ENCODE assay signal across 11 mouse cellular contexts in genomic region chr9:102544116-102544772, GRCm38 (mm10). TPM values are rescaled to one million over a fixed set of nuclear protein-coding genes. Genes with fewer than 3 reads are reported as not detected.
DNase-seq lines count a peak whose midpoint lies in the region; ATAC-seq and TF ChIP-seq lines count a peak whose summit lies in the region.
"Had no signal": no experiment of that assay in that cellular context is flagged by ENCODE, and none has a peak within 500 bp of the region (broad histone marks: within the 10 kb centered on the region; RNA-seq: fewer than 3 reads in every experiment).

No protein-coding gene starts in this region.

- no peak for DNase-seq in kidney, adult 11 months
- DNase-seq in cerebellum, postnatal 25 days = peak; percentile 20 to 46
- DNase-seq in heart, postnatal 4 days = peak; percentile 9
- DNase-seq in urinary bladder, postnatal 36 days (ENCODE audit: low spot score in 2 of 2) = no peak
- DNase-seq in adrenal gland, postnatal 4 days (ENCODE audit: low spot score in 2 of 2) = no peak
- DNase-seq in thymus, adult 2 months = no peak

- no peaks in the 10 kb centered on the region for H3K9me3 ChIP-seq in kidney, embryonic 14.5 days (ENCODE audit: control insufficient read depth, low read length)
- no peaks in the 10 kb centered on the region for H3K9me3 ChIP-seq in midbrain, embryonic 15.5 days

- no peaks in the 10 kb centered on the region for H3K36me3 ChIP-seq in kidney, embryonic 14.5 days (ENCODE audit: control insufficient read depth, insufficient read depth, low read length)
- H3K36me3 ChIP-seq in midbrain, embryonic 15.5 days (replicated peaks) = no peaks in the 10 kb centered on the region
- H3K36me3 ChIP-seq in thymus, adult 2 months (ENCODE audit: control insufficient read depth, insufficient read depth, low read length) = no peaks in the 10 kb centered on the region

- 22% methylated on average over 11 of the region's 11 CpGs for WGBS in kidney, embryonic 14.5 days
- 3% methylated on average over 11 of the region's 11 CpGs for WGBS in midbrain, embryonic 15.5 days
- WGBS in thymus, adult 2 months = 30% methylated on average over 11 of the region's 11 CpGs

- no peak overlapping the region for H3K27ac ChIP-seq in kidney, embryonic 14.5 days (ENCODE audit: low read depth, low read length)
- H3K27ac ChIP-seq in midbrain, embryonic 15.5 days = peak overlapping the region; percentile 95
- H3K27ac ChIP-seq in thymus, adult 2 months (ENCODE audit: control insufficient read depth, insufficient read depth, low read length) = no peak overlapping the region

- TF ChIP-seq POLR2A in thymus, adult 2 months (IDR thresholded peaks at IDR 0.05; ENCODE audit: control insufficient read depth, extremely low read depth, insufficient read depth, low read length, poor library complexity) = no peak

- peak overlapping the region; percentile 38 for H3K4me2 ChIP-seq in kidney, embryonic 14.5 days (replicated peaks; ENCODE audit: low read depth, low read length)
- peak overlapping the region; percentile 58 for H3K4me2 ChIP-seq in midbrain, embryonic 15.5 days

- no peak for TF ChIP-seq CTCF in thymus, adult 2 months (IDR thresholded peaks at IDR 0.05; ENCODE audit: borderline replicate concordance, control insufficient read depth, extremely low read depth, insufficient read depth, low read length, poor library complexity)

- ATAC-seq in kidney, embryonic 14.5 days (ENCODE audit: low FRiP score, low TSS enrichment) = no peak
- peak; percentile 75 for ATAC-seq in midbrain, embryonic 15.5 days (replicated peaks)

- peak overlapping the region; percentile 24 for H3K4me3 ChIP-seq in kidney, embryonic 14.5 days (ENCODE audit: low read length)
- peak overlapping the region; percentile 28 for H3K4me3 ChIP-seq in midbrain, embryonic 15.5 days
- H3K4me3 ChIP-seq in thymus, adult 2 months (ENCODE audit: control insufficient read depth, insufficient read depth, low read length) = no peak overlapping the region
- H3K4me3 ChIP-seq: erythroblast, embryonic 14.5 days; myocyte had no signal

- peaks cover 28% of the 10 kb centered on the region for H3K27me3 ChIP-seq in kidney, embryonic 14.5 days (ENCODE audit: control insufficient read depth, insufficient read depth, low read length)
- no peaks in the 10 kb centered on the region for H3K27me3 ChIP-seq in midbrain, embryonic 15.5 days (replicated peaks)
- H3K27me3 ChIP-seq in thymus, adult 2 months (ENCODE audit: control insufficient read depth, insufficient read depth, low read length) = peaks cover 3% of the 10 kb centered on the region; the same call in 1 of the 2 replicates

- peaks cover 8% of the 10 kb centered on the region; the same call in 1 of the 2 replicates for H3K4me1 ChIP-seq in kidney, embryonic 14.5 days (ENCODE audit: control insufficient read depth, insufficient read depth, low read length)
- H3K4me1 ChIP-seq in midbrain, embryonic 15.5 days = peaks cover 48% of the 10 kb centered on the region
- peaks cover 25% of the 10 kb centered on the region for H3K4me1 ChIP-seq in thymus, adult 2 months (replicated peaks; ENCODE audit: control insufficient read depth, insufficient read depth, low read length)

- H3K9ac ChIP-seq in kidney, embryonic 14.5 days (ENCODE audit: low read depth, low read length) = no peak overlapping the region
- H3K9ac ChIP-seq in midbrain, embryonic 15.5 days = peak overlapping the region; percentile 31

RNA-seq across cellular contexts. Expression of gene Ky, which starts 38.7 kb away (rescaled TPM):
- 0.03 TPM in 1 of 2 replicates, not detected in the other for polyA plus RNA-seq in kidney, embryonic 14.5 days (2014; fragmentation: Nextera tagmentation; extraction: Ambion mirVana)
- total RNA-seq in heart, postnatal 4 days (2021) = 10 to 100 TPM in 1 of 2 experiments, 1 to 10 TPM in 1; 9.3 to 10.4 TPM
- 0.52 and 0.80 TPM in 2 replicates for polyA plus RNA-seq in midbrain, embryonic 15.5 days (2015; fragmentation: Nextera tagmentation; extraction: Ambion mirVana)
- total RNA-seq in adrenal gland, postnatal 4 days (2021) = 1 to 10 TPM; 1.6 to 4.0 TPM
- 0.65 and 0.89 TPM in 2 replicates for polyA plus RNA-seq in thymus, adult 2 months (2012; rRNA removed)
- total RNA-seq: MEL had no signal
- polyA plus RNA-seq: erythroblast, embryonic 14.5 days had no signal

Comparison
In these comparisons a context has a peak if more than half of its experiments do, and no peak if none do; other contexts are left out.
1. DNase-seq: peak in cerebellum, postnatal 25 days (2 of 2) and heart, postnatal 4 days (single experiment); none in kidney, adult 11 months (single experiment), urinary bladder, postnatal 36 days (0 of 2), adrenal gland, postnatal 4 days (0 of 2) and thymus, adult 2 months (single experiment).